ENCODE assay signal across 10 mouse cellular contexts in the genomic region with DNA sequence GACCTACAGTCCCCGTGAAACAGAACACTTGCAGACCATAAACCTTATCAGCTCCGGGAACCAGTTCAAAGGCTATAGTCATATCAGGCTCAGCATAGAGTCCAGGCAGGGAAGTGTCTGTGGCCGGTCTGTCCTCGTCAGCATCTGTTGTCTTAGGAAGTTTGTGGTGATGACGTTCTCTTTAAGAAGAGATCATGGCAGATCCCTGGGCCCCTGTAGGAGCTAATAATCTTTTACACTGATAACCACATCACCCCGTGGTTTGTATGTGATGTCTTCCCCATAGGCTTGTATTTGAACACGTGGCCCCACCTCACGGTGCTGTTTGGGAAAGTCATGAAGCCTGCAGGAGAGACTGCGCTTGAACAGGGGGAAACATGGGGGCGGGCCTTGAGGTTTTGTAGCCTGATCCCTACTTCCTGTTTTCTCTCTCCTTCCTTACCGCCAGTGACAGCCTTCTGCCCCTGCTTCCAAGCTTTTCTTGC. TPM values are rescaled to one million over a fixed set of nuclear protein-coding genes. Genes with fewer than 3 reads are reported as not detected.
DNase-seq lines count a peak whose midpoint lies in the region; ATAC-seq lines count a peak whose summit lies in the region.
"Had no signal": no experiment of that assay in that cellular context is flagged by ENCODE, and none has a peak within 500 bp of the region (broad histone marks: within the 10 kb centered on the region; RNA-seq: fewer than 3 reads in every experiment).

No protein-coding gene starts in this region.

- no peaks in the 10 kb centered on the region for H3K36me3 ChIP-seq in liver, embryonic 11.5 days (ENCODE audit: control insufficient read depth, insufficient read depth, low read length)
- H3K36me3 ChIP-seq in stomach, embryonic 16.5 days (ENCODE audit: control insufficient read depth, insufficient read depth, low read length): no peaks in the 10 kb centered on the region
- no peaks in the 10 kb centered on the region for H3K36me3 ChIP-seq in midbrain, embryonic 15.5 days (replicated peaks)
- H3K36me3 ChIP-seq in hindbrain, embryonic 11.5 days (ENCODE audit: control insufficient read depth, insufficient read depth, low read length): no peaks in the 10 kb centered on the region
- H3K36me3 ChIP-seq: limb, embryonic 10.5 days; neural tube, embryonic 13.5 days had no signal

- H3K4me2 ChIP-seq in liver, embryonic 11.5 days: peak overlapping the region; percentile 42
- no peak overlapping the region for H3K4me2 ChIP-seq in stomach, embryonic 16.5 days (ENCODE audit: low read depth, low read length)
- H3K4me2 ChIP-seq in midbrain, embryonic 15.5 days: no peak overlapping the region
- H3K4me2 ChIP-seq in hindbrain, embryonic 11.5 days (replicated peaks; ENCODE audit: low read depth, low read length): no peak overlapping the region
- H3K4me2 ChIP-seq: neural tube, embryonic 13.5 days had no signal

- no peak overlapping the region for H3K9ac ChIP-seq in liver, embryonic 11.5 days (ENCODE audit: low read depth, low read length)
- no peak overlapping the region for H3K9ac ChIP-seq in stomach, embryonic 16.5 days (ENCODE audit: low read length)
- no peak overlapping the region for H3K9ac ChIP-seq in midbrain, embryonic 15.5 days
- H3K9ac ChIP-seq in hindbrain, embryonic 11.5 days (ENCODE audit: low read depth, low read length): no peak overlapping the region
- H3K9ac ChIP-seq: neural tube, embryonic 13.5 days had no signal

- DNase-seq in kidney, postnatal 10 days: peak; percentile 38
- no peak for DNase-seq in kidney, adult 8-10 months
- DNase-seq in T-cell, adult 2 months (ENCODE audit: low spot score): peak; percentile 27
- no peak for DNase-seq in liver, embryonic 11.5 days (ENCODE audit: low spot score)
- DNase-seq in frontal cortex, postnatal 14 days (ENCODE audit: low spot score in 2 of 2): no peak
- DNase-seq in hindbrain, embryonic 11.5 days (ENCODE audit: low spot score): no peak

- H3K27ac ChIP-seq in liver, embryonic 11.5 days (ENCODE audit: low read depth, low read length): no peak overlapping the region
- peak overlapping the region; percentile 29 for H3K27ac ChIP-seq in stomach, embryonic 16.5 days (ENCODE audit: low read length)
- H3K27ac ChIP-seq in midbrain, embryonic 15.5 days: no peak overlapping the region
- no peak overlapping the region for H3K27ac ChIP-seq in hindbrain, embryonic 11.5 days (ENCODE audit: low read depth, low read length)
- H3K27ac ChIP-seq: limb, embryonic 10.5 days; neural tube, embryonic 13.5 days had no signal

- no peaks in the 10 kb centered on the region for H3K27me3 ChIP-seq in liver, embryonic 11.5 days (replicated peaks; ENCODE audit: control insufficient read depth, insufficient read depth, low read length)
- H3K27me3 ChIP-seq in stomach, embryonic 16.5 days (ENCODE audit: control insufficient read depth, insufficient read depth, low read length): no peaks in the 10 kb centered on the region
- no peaks in the 10 kb centered on the region for H3K27me3 ChIP-seq in midbrain, embryonic 15.5 days (replicated peaks)
- no peaks in the 10 kb centered on the region for H3K27me3 ChIP-seq in hindbrain, embryonic 11.5 days (ENCODE audit: control insufficient read depth, insufficient read depth, low read length)
- H3K27me3 ChIP-seq: neural tube, embryonic 13.5 days had no signal

- peaks cover 21% of the 10 kb centered on the region for H3K4me1 ChIP-seq in liver, embryonic 11.5 days (replicated peaks; ENCODE audit: control insufficient read depth, insufficient read depth, low read length)
- peaks cover 11% of the 10 kb centered on the region for H3K4me1 ChIP-seq in stomach, embryonic 16.5 days (ENCODE audit: control insufficient read depth, insufficient read depth, low read length)
- no peaks in the 10 kb centered on the region for H3K4me1 ChIP-seq in midbrain, embryonic 15.5 days
- H3K4me1 ChIP-seq in hindbrain, embryonic 11.5 days (replicated peaks; ENCODE audit: control insufficient read depth, insufficient read depth, low read length): no peaks in the 10 kb centered on the region

- H3K4me3 ChIP-seq in liver, embryonic 11.5 days (ENCODE audit: low read depth, low read length): no peak overlapping the region
- H3K4me3 ChIP-seq in stomach, embryonic 16.5 days (replicated peaks; ENCODE audit: low read length): no peak overlapping the region
- no peak overlapping the region for H3K4me3 ChIP-seq in midbrain, embryonic 15.5 days
- H3K4me3 ChIP-seq in hindbrain, embryonic 11.5 days (ENCODE audit: low read depth, low read length): no peak overlapping the region
- H3K4me3 ChIP-seq: limb, embryonic 10.5 days; neural tube, embryonic 13.5 days had no signal

- peak; percentile 45 for ATAC-seq in liver, embryonic 11.5 days (replicated peaks; ENCODE audit: low FRiP score)
- no peak; the same call in 1 of the 2 replicates for ATAC-seq in stomach, embryonic 16.5 days (ENCODE audit: insufficient read depth, low FRiP score)
- ATAC-seq in midbrain, embryonic 15.5 days (replicated peaks): no peak
- ATAC-seq in hindbrain, embryonic 11.5 days (ENCODE audit: low FRiP score): no peak

- H3K9me3 ChIP-seq in liver, embryonic 11.5 days (ENCODE audit: control insufficient read depth, low read length): no peaks in the 10 kb centered on the region
- no peaks in the 10 kb centered on the region for H3K9me3 ChIP-seq in stomach, embryonic 16.5 days (replicated peaks; ENCODE audit: control insufficient read depth, low read length)
- no peaks in the 10 kb centered on the region for H3K9me3 ChIP-seq in midbrain, embryonic 15.5 days
- no peaks in the 10 kb centered on the region for H3K9me3 ChIP-seq in hindbrain, embryonic 11.5 days (ENCODE audit: control insufficient read depth, low read length)
- H3K9me3 ChIP-seq: limb, embryonic 10.5 days; neural tube, embryonic 13.5 days had no signal

- 22% methylated on average over 11 of the region's 11 CpGs for WGBS in liver, embryonic 11.5 days
- WGBS in stomach, embryonic 16.5 days: 64% methylated on average over 11 of the region's 11 CpGs
- WGBS in midbrain, embryonic 15.5 days: 87% methylated on average over 11 of the region's 11 CpGs
- WGBS in hindbrain, embryonic 11.5 days: 87% methylated on average over 11 of the region's 11 CpGs

RNA-seq across cellular contexts. Expression of a gene that starts 40.1 kb away (rescaled TPM):
- 1.5 and 2.6 TPM in 2 replicates for polyA plus RNA-seq in liver, embryonic 11.5 days (2014; fragmentation: Nextera tagmentation; extraction: Ambion mirVana)
- 16.9 and 17.1 TPM in 2 replicates for polyA plus RNA-seq in stomach, embryonic 16.5 days (2015; fragmentation: Nextera tagmentation; extraction: Ambion mirVana)
- polyA plus RNA-seq in midbrain, embryonic 15.5 days (2015; fragmentation: Nextera tagmentation; extraction: Ambion mirVana): 3.5 and 4.6 TPM in 2 replicates
- 4.3 and 6.6 TPM in 2 replicates for polyA plus RNA-seq in hindbrain, embryonic 11.5 days (2014; fragmentation: Nextera tagmentation; extraction: Ambion mirVana)

Comparison
In these comparisons a context has a peak if more than half of its experiments do, and no peak if none do; other contexts are left out.
1. DNase-seq: peak in kidney, postnatal 10 days (single experiment) and T-cell, adult 2 months (single experiment); none in kidney, adult 8-10 months (0 of 2), liver, embryonic 11.5 days (single experiment), frontal cortex, postnatal 14 days (0 of 2) and hindbrain, embryonic 11.5 days (single experiment).